Mouse (Mus musculus) CD8-positive naive resting alpha-beta T cell, adult 2 months (primary cell): ENCODE measurements around the gene Akirin1.

Experiments used
- DNase-seq, 2 experiments: peaks; one replicate each; pipeline ENCODE4 v3.0.0; 2022; ENCODE audit warnings: low read depth in 2 of 2, low spot score in 2 of 2

Gene Akirin1

GRCm38 (mm10) chr4:123750152-123750651 lies at the start of gene Akirin1:
TSS of gene Akirin1 (minus strand) at chr4:123750345.
- DNase-seq = peak; percentile 97

GRCm38 (mm10) chr4:123797856-123798255 lies 47.7 kb upstream of the Akirin1 start:
- no peak for DNase-seq

GRCm38 (mm10) chr4:123797403-123797802 lies 47.3 kb upstream of the Akirin1 start:
- no peak for DNase-seq

GRCm38 (mm10) chr4:123795057-123795456 lies 44.9 kb upstream of the Akirin1 start:
- DNase-seq = no peak

- no peak for DNase-seq
Observed at GRCm38 (mm10) chr4:123793136-123793535, 43.0 kb upstream of the Akirin1 start.

- no peak for DNase-seq
Observed at GRCm38 (mm10) chr4:123792666-123793065, 42.5 kb upstream of the Akirin1 start.

- DNase-seq = no peak
Observed at GRCm38 (mm10) chr4:123787191-123787985, 37.2 kb upstream of the Akirin1 start, which contains the start of gene Rhbdl2. TSS of gene Rhbdl2 (plus strand) at chr4:123787874.

- no peak for DNase-seq
Observed at GRCm38 (mm10) chr4:123768234-123768633, 18.1 kb upstream of the Akirin1 start.

- no peak for DNase-seq
Observed at GRCm38 (mm10) chr4:123767807-123768206, 17.7 kb upstream of the Akirin1 start.

- no peak for DNase-seq
Observed at GRCm38 (mm10) chr4:123765071-123765470, 14.9 kb upstream of the Akirin1 start.

GRCm38 (mm10) chr4:123758306-123758705 lies 8.2 kb upstream of the Akirin1 start:
- no peak for DNase-seq

- no peak for DNase-seq
Observed at GRCm38 (mm10) chr4:123750707-123751312, 665 bp upstream of the Akirin1 start.

- peak; percentile 15 to 29 for DNase-seq
Observed at GRCm38 (mm10) chr4:123749484-123750130, 538 bp downstream of the Akirin1 start.

- no peak for DNase-seq
Observed at GRCm38 (mm10) chr4:123748726-123749415, 1.3 kb downstream of the Akirin1 start.

- DNase-seq = no peak
Observed at GRCm38 (mm10) chr4:123745221-123745775, 4.8 kb downstream of the Akirin1 start.

- no peak for DNase-seq
Observed at GRCm38 (mm10) chr4:123742891-123743290, 7.3 kb downstream of the Akirin1 start.

- DNase-seq = no peak
Observed at GRCm38 (mm10) chr4:123738708-123739107, 11.4 kb downstream of the Akirin1 start.

- no peak for DNase-seq
Observed at GRCm38 (mm10) chr4:123733532-123733931, 16.6 kb downstream of the Akirin1 start.

GRCm38 (mm10) chr4:123732921-123733320 lies 17.2 kb downstream of the Akirin1 start:
- no peak for DNase-seq

- DNase-seq = no peak
Observed at GRCm38 (mm10) chr4:123732163-123732910, 17.8 kb downstream of the Akirin1 start.
